Mouse (Mus musculus): ENCODE measurements around the gene Dctpp1.
A peak's percentile ranks its signal among the peaks of the same experiment; 100 is the strongest.

The Dctpp1 gene

GRCm38 (mm10) chr7:127231826-127232621 is 28.5 kb downstream of the Dctpp1 start:
- no peak for DNase-seq (ENCODE audit: low spot score in 2 of 2)

DNA sequence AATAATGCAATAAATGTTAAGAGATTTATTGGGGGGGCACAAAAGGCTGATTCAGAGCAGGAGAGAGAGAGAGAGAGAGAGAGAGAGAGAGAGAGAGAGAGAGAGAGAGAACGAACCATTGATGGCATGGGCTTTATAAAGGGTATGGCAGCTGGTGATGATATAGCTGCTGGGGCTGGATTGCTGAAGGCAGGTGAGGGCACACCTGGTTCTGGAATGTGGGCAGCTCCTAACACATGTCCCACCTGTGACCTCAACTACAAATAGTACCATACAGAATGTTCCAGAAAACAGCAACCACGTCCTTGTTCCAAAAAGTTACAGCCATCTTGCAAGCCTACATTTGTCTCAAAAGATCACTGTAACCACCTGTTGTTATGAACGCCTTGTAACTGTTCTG is 29.1 kb downstream of the Dctpp1 start:
- no peak for DNase-seq (ENCODE audit: low spot score in 2 of 2)

GRCm38 (mm10) chr7:127228615-127229303 is 31.8 kb downstream of the Dctpp1 start:
- peak in 1 of 2 experiments; percentile 85 for DNase-seq (ENCODE audit: low spot score in 2 of 2)

GRCm38 (mm10) chr7:127225147-127225995 is 35.1 kb downstream of the Dctpp1 start:
- DNase-seq (ENCODE audit: low spot score in 2 of 2) = no peak

DNA sequence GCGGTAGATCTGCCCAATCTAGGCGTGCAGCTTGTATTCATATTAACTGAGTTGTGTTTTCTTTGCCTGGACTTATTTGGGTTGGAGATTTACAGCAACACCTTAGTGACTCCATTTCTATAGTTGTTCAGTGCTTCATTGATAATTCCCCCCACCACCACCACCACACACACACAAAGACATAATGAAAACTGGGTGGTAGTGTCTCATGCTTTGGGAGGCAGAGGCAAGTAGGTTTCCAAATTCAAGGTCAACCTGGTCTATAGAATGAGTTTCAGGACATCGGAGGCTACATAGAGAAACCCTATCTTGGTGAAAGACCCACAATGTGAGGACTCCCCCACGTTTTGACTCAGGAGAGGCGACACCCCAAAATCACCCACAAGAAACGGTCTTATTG is 35.9 kb downstream of the Dctpp1 start:
- no peak for DNase-seq (ENCODE audit: low spot score in 2 of 2)

- no peak for DNase-seq (ENCODE audit: low spot score in 2 of 2)
Observed at GRCm38 (mm10) chr7:127223515-127224478, 36.7 kb downstream of the Dctpp1 start.

- DNase-seq (ENCODE audit: low spot score in 2 of 2) = no peak
Observed at GRCm38 (mm10) chr7:127223106-127223505, 37.4 kb downstream of the Dctpp1 start.

GRCm38 (mm10) chr7:127220440-127220839 is 40.1 kb downstream of the Dctpp1 start:
- no peak for DNase-seq (ENCODE audit: low spot score in 2 of 2)

- DNase-seq (ENCODE audit: low spot score in 2 of 2) = no peak
Observed at GRCm38 (mm10) chr7:127218670-127219069, 41.8 kb downstream of the Dctpp1 start.

GRCm38 (mm10) chr7:127217901-127218642 is 42.4 kb downstream of the Dctpp1 start:
- no peak for DNase-seq (ENCODE audit: low spot score in 2 of 2)

DNA sequence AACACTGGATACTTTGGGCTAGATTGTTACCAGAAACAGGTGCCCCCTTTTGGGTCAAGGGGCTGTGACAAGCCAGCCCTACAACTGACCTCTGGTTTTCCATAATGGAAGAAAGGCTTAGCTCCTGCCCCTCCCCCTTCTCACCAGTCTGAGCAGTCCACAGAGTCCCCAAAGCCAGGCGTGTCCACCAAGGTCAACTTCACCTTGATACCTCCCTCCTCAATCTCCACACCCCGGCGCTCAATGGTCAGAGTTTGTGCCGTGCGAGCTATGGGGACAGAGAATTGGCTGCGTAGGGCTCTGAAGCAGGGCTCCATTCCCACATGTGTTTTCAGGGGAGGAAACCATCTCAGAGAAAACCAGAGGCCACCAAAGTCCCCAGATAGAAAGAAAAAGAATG is 43.0 kb downstream of the Dctpp1 start:
- DNase-seq (ENCODE audit: low spot score in 2 of 2) = no peak

DNA sequence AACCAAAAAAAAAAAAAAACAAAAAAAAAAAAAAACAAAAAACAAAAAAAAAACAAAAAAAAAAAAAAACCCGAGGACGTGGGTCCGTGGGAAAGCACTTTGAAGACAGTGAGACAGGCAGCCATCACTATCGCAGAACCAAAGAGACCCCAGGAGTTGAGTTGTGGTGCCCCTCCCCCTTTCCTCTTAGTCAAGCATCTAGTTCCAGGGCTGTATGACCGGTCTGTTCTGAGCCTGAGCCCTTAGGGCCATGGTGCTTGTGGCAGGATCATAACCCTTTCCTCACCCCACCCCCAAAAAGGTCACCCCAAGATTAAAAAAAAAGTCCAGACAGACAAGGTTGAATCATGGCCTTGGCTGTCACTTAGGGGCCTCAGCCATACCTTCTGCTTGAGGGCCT is 44.2 kb downstream of the Dctpp1 start:
- no peak for DNase-seq (ENCODE audit: low spot score in 2 of 2)

DNA sequence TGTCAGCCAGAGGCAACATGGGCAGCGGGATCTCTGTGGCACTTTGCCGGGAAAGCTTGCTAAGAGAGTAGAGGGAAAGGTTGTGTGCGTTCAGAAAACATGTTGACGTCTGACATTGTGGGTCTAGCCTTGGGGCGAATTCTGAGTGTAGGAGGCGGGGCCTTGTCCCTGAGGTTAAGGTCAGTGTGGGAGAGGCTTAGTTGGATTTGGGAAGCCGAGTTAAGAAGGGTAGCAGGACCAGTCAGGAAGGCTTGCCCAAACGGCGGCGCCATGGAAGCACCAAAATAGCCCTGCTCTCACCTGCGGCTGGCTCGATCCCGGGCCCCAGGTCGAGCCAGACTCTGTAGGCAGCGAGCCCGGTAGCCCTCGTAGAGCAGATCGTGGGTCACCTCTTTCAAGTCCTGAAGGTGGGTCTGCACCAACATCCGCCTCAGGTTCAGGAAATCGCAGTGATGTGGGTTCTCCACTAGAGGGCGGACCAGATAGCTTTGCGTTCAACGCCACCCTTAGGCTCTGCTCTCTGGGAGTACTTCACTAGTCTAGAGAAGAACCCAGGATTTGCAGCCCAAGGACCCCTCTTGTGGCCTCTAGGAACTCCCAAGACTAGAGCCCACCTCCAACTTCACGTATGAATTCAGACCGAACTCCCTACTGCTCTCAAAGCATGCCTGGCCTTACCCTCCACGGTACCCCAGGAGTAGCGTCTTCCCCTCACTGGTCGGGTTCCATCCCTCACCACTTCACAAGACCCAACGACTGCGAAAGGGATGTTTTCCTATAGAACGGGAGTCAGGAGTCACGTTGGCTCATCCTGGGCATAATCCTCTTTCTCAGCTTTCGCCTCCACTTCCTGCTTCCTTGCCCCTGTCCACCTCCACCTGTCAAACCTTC is 45.3 kb downstream of the Dctpp1 start:
- DNase-seq (ENCODE audit: low spot score in 2 of 2) = peak in 1 of 2 experiments; percentile 62

DNA sequence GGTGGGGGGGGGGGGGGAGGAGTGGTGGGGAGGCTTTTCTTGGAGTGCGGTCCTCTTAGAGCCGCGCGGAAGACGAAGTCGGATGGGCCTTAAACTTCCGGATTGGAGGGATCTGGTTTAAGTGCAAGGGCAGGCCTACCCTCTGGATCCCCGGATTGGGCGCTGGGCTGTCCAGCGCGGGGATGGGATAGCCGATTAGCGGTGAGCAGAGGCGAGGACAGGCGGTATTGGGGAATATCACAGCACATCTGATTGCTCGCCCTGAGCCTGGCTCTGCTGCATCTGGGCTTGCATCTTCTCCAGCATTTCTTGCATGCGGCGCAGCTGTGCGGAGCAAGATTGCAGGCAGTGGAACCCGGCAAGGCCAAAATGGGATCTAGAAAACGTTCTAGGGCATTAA is 46.0 kb downstream of the Dctpp1 start:
- no peak for DNase-seq (ENCODE audit: low spot score in 2 of 2)

DNA sequence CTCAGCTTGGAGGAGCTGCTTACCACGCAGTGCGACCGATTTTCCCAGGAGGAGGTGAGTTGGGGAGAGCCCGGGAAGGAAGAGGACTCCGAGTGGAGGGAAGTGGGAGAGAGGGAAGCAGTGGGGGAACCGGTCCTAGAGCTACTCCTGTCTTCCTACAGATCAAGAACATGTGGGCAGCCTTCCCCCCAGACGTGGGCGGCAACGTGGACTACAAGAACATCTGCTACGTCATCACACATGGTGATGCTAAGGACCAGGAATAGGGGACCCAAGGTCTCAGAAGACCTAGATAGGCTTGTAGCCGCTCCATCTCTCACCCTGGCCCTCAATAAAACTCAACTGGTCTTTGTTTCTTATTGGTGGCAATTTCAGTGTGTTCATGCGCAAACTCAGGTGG is 46.6 kb downstream of the Dctpp1 start:
- DNase-seq (ENCODE audit: low spot score in 2 of 2) = no peak

GRCm38 (mm10) chr7:127213485-127213884 is 47.0 kb downstream of the Dctpp1 start:
- DNase-seq (ENCODE audit: low spot score in 2 of 2) = no peak

- no peak for DNase-seq (ENCODE audit: low spot score in 2 of 2)
Observed at GRCm38 (mm10) chr7:127212432-127213250, 47.9 kb downstream of the Dctpp1 start.

GRCm38 (mm10) chr7:127211014-127211745 is 49.3 kb downstream of the Dctpp1 start:
- DNase-seq (ENCODE audit: low spot score in 2 of 2) = no peak

Data from left cerebral cortex, adult 9 months (tissue).